Mouse (Mus musculus): ENCODE measurements around the gene Usp49. TPM values are rescaled to one million over a fixed set of nuclear protein-coding genes. Genes with fewer than 3 reads are reported as not detected.
"Not testable (repeated sequence)": the region's sequence is repeated elsewhere in the genome, so short reads cannot be mapped to it uniquely, and the experiment has no call there.

Gene Usp49
- polyA plus RNA-seq, 1 experiment = 4.6 TPM

DNA sequence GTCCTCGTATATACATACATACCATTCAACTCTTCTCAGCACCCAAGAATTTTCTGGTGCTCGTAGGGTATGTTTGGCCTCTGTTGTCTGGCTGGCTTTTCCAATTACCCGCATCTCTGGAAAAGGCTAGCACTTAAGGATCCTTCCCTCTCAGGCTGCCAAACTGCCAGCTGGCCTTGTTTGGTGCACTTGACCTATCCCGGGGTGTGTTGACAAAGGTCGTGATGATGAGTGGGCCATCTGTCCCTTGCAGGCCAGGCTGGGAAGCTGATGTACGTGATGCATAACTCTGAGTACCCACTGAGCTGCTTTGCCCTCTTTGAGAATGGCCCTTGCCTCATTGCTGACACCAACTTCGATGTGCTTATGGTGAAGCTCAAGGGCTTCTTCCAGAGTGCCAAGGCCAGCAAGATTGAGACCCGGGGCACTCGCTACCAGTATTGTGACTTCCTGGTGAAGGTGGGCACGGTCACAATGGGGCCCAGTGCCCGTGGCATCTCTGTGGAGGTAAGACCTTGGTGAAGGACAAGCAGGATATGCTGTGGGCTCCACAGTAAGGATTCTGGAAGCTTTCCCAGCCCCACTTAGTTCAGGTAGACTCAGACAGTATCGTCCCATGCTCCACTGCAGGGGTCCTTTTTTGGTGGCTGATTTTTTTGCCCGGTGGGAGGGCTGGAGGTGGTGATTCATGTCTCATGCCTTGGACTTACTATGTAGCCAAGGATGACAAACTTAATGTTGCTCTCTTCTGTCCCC, 11.8 kb upstream of the Usp49 start:
- Histone ChIP-seq H3K4me1 (ENCODE audit: control insufficient read depth, insufficient read depth, insufficient read length, low read length) (no peaks in the 10 kb centered on the region), H3K4me3 (ENCODE audit: low read depth, low read length) (no peak overlapping the region), H3K36me3 (ENCODE audit: control insufficient read depth, insufficient read depth, low read length) (peaks cover 48% of the 10 kb centered on the region), H3K27me3 (ENCODE audit: control insufficient read depth, insufficient read depth, low read length) (no peaks in the 10 kb centered on the region), H3K27ac (ENCODE audit: insufficient read depth, low read depth, low read length) (no peak overlapping the region)
- WGBS = 86% methylated on average over 13 of the region's 13 CpGs
- TF ChIP-seq CTCF (IDR thresholded peaks at IDR 0.05; ENCODE audit: extremely low read depth, insufficient read length, insufficient replicate concordance, low read depth, low read length) = no peak
- no peak for TF ChIP-seq POLR2A (IDR thresholded peaks at IDR 0.05; ENCODE audit: low read depth, low read length)

- Histone ChIP-seq H3K4me1 (ENCODE audit: control insufficient read depth, insufficient read depth, insufficient read length, low read length) (peaks cover 2% of the 10 kb centered on the region; the same call in 1 of the 2 replicates), H3K4me3 (ENCODE audit: low read depth, low read length) (no peak overlapping the region), H3K36me3 (ENCODE audit: control insufficient read depth, insufficient read depth, low read length) (peaks cover 43% of the 10 kb centered on the region), H3K27ac (ENCODE audit: insufficient read depth, low read depth, low read length) (no peak overlapping the region), H3K27me3 (ENCODE audit: control insufficient read depth, insufficient read depth, low read length) (no peaks in the 10 kb centered on the region)
- WGBS = 93% methylated on average over 14 of the region's 14 CpGs
- TF ChIP-seq CTCF (IDR thresholded peaks at IDR 0.05; ENCODE audit: extremely low read depth, insufficient read length, insufficient replicate concordance, low read depth, low read length) (no peak), POLR2A (IDR thresholded peaks at IDR 0.05; ENCODE audit: low read depth, low read length) (no peak)
Observed at GRCm38 (mm10) chr17:47622912-47623554, 7.5 kb upstream of the Usp49 start.

DNA sequence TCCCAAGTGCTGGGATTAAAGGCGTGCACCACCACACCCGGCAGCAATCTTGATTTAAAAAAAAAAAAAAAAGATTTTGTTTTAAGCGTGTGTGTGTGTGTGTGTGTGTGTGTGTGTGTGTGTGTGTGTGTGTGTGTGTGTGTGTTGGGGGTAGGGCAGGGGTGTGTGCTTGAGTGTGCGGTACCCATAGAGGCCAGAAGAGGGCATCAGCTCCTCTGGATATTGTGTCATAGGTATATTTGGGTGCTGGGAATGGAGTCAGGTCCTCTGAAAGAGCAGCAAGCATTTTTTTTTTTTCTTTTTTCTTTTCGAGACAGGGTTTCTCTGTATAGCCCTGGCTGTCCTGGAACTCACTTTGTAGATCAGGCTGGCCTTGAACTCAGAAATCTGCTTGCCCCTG, 5.9 kb upstream of the Usp49 start:
- not testable (repeated sequence) for H3K27ac ChIP-seq (ENCODE audit: insufficient read depth, low read depth, low read length); H3K27me3 ChIP-seq (ENCODE audit: control insufficient read depth, insufficient read depth, low read length); H3K4me1 ChIP-seq (ENCODE audit: control insufficient read depth, insufficient read depth, insufficient read length, low read length); H3K4me3 ChIP-seq (ENCODE audit: low read depth, low read length)
- WGBS = 99% methylated on average over 5 of the region's 5 CpGs
- H3K36me3 ChIP-seq (ENCODE audit: control insufficient read depth, insufficient read depth, low read length) = peaks cover 34% of the 10 kb centered on the region

DNA sequence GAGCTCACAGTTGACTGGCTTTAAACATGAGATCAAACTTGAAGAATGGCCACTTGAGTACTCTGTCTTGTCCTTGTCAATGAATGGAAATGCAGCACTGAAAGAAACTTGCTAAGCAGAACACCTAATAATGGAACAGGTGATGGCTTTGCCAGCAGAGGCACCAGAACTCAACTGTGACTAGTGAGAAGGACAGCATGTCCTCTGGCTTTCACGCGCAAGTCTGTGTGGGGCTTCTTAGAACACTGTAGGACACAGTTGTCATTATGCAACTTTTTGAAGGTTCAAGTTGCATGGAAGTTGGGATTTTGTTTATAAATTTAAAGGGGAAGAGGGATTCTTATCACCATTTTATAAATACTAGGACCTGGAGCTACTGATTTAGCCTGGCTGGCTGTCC, 5.4 kb upstream of the Usp49 start:
- Histone ChIP-seq H3K27me3 (ENCODE audit: control insufficient read depth, insufficient read depth, low read length) (no peaks in the 10 kb centered on the region), H3K27ac (ENCODE audit: insufficient read depth, low read depth, low read length) (no peak overlapping the region), H3K4me3 (ENCODE audit: low read depth, low read length) (no peak overlapping the region), H3K4me1 (ENCODE audit: control insufficient read depth, insufficient read depth, insufficient read length, low read length) (peaks cover 2% of the 10 kb centered on the region; the same call in 1 of the 2 replicates), H3K36me3 (ENCODE audit: control insufficient read depth, insufficient read depth, low read length) (peaks cover 29% of the 10 kb centered on the region)
- 98% methylated on average over 2 of the region's 2 CpGs for WGBS
- TF ChIP-seq CTCF (IDR thresholded peaks at IDR 0.05; ENCODE audit: extremely low read depth, insufficient read length, insufficient replicate concordance, low read depth, low read length) = no peak
- no peak for TF ChIP-seq POLR2A (IDR thresholded peaks at IDR 0.05; ENCODE audit: low read depth, low read length)

DNA sequence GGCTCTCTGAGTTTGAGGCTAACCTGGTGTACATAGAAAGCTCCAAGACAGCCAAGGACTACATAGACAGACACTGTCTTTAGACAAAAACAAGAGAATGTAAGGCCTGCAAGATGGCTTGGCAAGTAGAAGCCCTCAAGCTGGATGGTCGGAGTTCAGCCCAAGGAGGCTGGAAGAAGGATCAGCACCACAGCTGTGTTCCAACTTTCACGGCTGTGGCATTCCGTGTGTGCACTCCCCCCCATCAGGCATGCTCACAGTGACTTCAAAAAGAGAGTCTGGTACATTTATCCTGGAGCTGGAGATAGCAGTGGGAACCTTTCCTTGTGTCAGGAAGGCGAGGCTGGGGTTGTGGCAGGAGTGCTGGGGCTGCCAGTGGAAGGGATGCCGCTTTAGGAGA, 4.5 kb upstream of the Usp49 start:
- WGBS = 85% methylated on average over 5 of the region's 5 CpGs
- Histone ChIP-seq H3K27me3 (ENCODE audit: control insufficient read depth, insufficient read depth, low read length) (no peaks in the 10 kb centered on the region), H3K36me3 (ENCODE audit: control insufficient read depth, insufficient read depth, low read length) (peaks cover 24% of the 10 kb centered on the region), H3K4me1 (ENCODE audit: control insufficient read depth, insufficient read depth, insufficient read length, low read length) (peaks cover 6% of the 10 kb centered on the region; the same call in 1 of the 2 replicates), H3K4me3 (ENCODE audit: low read depth, low read length) (no peak overlapping the region), H3K27ac (ENCODE audit: insufficient read depth, low read depth, low read length) (no peak overlapping the region)
- no peak for TF ChIP-seq CTCF (IDR thresholded peaks at IDR 0.05; ENCODE audit: extremely low read depth, insufficient read length, insufficient replicate concordance, low read depth, low read length)
- TF ChIP-seq POLR2A (IDR thresholded peaks at IDR 0.05; ENCODE audit: low read depth, low read length) = no peak

DNA sequence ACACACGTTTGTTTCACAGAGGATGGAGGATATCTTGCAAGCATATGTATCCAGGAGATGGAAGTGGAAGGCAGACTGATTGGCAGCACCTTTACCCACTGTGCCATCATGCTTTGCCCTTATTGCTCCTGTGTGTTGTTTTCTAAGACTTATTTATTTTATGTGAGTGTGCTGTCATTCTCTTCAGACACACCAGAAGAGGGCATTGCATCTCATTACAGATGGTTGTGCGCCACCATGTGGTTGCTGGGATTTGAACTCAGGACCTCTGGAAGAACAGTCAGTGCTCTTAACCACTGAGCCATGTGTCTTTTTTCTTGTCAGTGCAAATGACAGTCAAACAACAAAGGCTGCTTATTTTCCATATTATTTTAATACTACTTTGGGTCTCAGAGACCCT, 2.7 kb upstream of the Usp49 start:
- TF ChIP-seq POLR2A (IDR thresholded peaks at IDR 0.05; ENCODE audit: low read depth, low read length) (no peak), CTCF (IDR thresholded peaks at IDR 0.05; ENCODE audit: extremely low read depth, insufficient read length, insufficient replicate concordance, low read depth, low read length) (no peak)
- Histone ChIP-seq H3K4me1 (ENCODE audit: control insufficient read depth, insufficient read depth, insufficient read length, low read length) (peaks cover 13% of the 10 kb centered on the region; the same call in 1 of the 2 replicates), H3K36me3 (ENCODE audit: control insufficient read depth, insufficient read depth, low read length) (peaks cover 16% of the 10 kb centered on the region), H3K27me3 (ENCODE audit: control insufficient read depth, insufficient read depth, low read length) (no peaks in the 10 kb centered on the region), H3K27ac (ENCODE audit: insufficient read depth, low read depth, low read length) (no peak overlapping the region), H3K4me3 (ENCODE audit: low read depth, low read length) (no peak overlapping the region)
- 84% methylated on average over 2 of the region's 2 CpGs for WGBS

DNA sequence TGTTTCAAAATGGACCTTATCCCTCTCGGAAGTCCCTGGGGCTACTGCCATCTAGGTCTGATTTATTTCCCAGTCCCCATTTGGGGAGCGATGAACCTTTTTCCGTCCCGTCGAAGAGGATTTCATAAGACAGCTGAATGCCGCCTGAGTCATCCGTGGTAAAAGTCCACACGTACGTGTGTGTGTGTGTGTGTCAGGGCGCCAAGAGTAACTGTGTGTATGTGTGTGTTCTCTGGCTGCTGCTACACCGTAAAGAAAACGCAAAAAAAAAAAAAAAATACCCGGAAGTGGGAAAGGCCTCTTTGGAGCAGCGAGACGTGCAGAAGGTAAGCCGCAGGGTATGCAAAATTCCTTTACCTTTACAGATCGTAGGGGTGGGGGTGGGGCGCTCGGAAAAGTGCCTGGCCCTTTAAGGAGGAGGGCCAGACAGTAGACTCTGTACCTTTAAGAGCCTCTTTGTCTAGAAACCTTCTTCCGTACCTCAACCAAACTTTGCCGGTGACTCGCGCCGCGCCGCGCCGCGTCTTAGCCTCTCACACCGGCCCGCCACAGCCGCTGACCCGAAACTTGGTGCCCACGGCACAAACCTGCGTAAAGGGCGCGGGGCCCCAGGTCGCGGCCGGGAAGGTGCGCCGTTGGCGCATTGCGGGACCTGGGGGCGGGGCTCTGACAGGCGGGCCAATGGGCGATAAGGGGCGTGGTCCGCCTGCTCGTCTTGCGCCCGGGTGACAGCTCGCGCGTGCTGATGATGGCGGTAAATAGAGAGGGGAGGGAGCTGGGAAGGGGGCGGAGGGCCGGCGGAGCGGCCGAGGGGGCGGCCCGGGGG, 1.4 kb upstream of the Usp49 start:
- no peaks in the 10 kb centered on the region for H3K27me3 ChIP-seq (ENCODE audit: control insufficient read depth, insufficient read depth, low read length)
- H3K27ac ChIP-seq (ENCODE audit: insufficient read depth, low read depth, low read length) = peak overlapping the region; percentile 92
- peaks cover 4% of the 10 kb centered on the region; the same call in 1 of the 2 replicates for H3K36me3 ChIP-seq (ENCODE audit: control insufficient read depth, insufficient read depth, low read length)
- under 1% methylated on average over 63 of the region's 63 CpGs for WGBS
- peaks cover 17% of the 10 kb centered on the region; the same call in 1 of the 2 replicates for H3K4me1 ChIP-seq (ENCODE audit: control insufficient read depth, insufficient read depth, insufficient read length, low read length)
- TF ChIP-seq POLR2A (IDR thresholded peaks at IDR 0.05; ENCODE audit: low read depth, low read length) (0 out of 2 replicates have a peak, but pooled peaks have one; percentile 25), CTCF (IDR thresholded peaks at IDR 0.05; ENCODE audit: extremely low read depth, insufficient read length, insufficient replicate concordance, low read depth, low read length) (no peak)
- H3K4me3 ChIP-seq (ENCODE audit: low read depth, low read length) = peak overlapping the region; percentile 84

All from small intestine, adult 2 months (tissue).